Mouse (Mus musculus) midbrain, embryonic 12.5 days (tissue): Measurements from ENCODE around the gene Rasa2. TPM values are rescaled to one million over a fixed set of nuclear protein-coding genes. Genes with fewer than 3 reads are reported as not detected.

ENCODE experiments used
- polyA plus RNA-seq: library from polyadenylated mRNA; unstranded; fragments of >200 nt; fragmentation: Nextera tagmentation; extraction: Ambion mirVana; gene quantifications from 2 replicates; pipeline ENCODE4 v1.2.1, GENCODE M21; 2016

Gene Rasa2
- polyA plus RNA-seq, 1 experiment from 2014 or later: 16.4 TPM

Other genes starting within 250 kb of the Rasa2 start
- 237 and 242 TPM in 2 replicates for gene Rnf7, start 152.9 kb downstream of the Rasa2 start, polyA plus RNA-seq
- gene Gm28729, start 106.4 kb downstream of the Rasa2 start, polyA plus RNA-seq: not detected in 2 replicates
- 17.7 and 19.4 TPM in 2 replicates for gene Zbtb38, start 121.2 kb upstream of the Rasa2 start, polyA plus RNA-seq